Mouse (Mus musculus) right cerebral cortex, adult 18-20 months (tissue): ENCODE results near the gene Wbp4.
A peak's percentile ranks its signal among the peaks of the same experiment; 100 is the strongest.
"Not testable (repeated sequence)": the region's sequence is repeated elsewhere in the genome, so short reads cannot be mapped to it uniquely, and the experiment has no call there.

ENCODE experiments used
- DNase-seq: peaks from one replicate; pipeline ENCODE4 v3.0.0; 2022; ENCODE audit warnings: mixed read lengths

The Wbp4 gene

GRCm38 (mm10) chr14:79481339-79482151 is at the start of gene Wbp4:
Gene Wbp4 (minus strand): TSS chr14:79481520.
- DNase-seq, result peak; percentile 95

- no peak for DNase-seq
Measured at GRCm38 (mm10) chr14:79530761-79531160, 49.4 kb upstream of the Wbp4 start.

GRCm38 (mm10) chr14:79529581-79530554 is 48.5 kb upstream of the Wbp4 start:
- no peak for DNase-seq

DNA sequence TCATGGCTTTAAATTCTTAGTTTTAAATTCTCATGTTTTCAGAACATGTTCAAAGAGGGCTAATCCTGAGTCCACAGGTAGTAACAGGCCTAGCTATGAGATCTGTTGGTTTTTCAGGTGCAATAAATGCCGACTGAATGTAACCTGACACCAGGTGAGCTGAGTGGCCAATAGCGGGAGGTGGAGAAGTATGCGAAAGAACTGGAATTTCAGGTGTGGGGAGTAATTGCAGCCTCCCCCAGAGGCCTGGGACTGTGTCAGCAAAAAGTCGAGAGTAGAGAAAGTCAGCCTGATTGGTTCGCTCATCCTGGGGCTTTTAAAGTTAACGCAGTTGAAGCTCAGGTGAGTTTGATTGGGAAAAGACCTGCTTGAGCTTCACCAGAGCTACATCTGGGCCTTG is 46.4 kb upstream of the Wbp4 start:
- DNase-seq, result no peak

DNA sequence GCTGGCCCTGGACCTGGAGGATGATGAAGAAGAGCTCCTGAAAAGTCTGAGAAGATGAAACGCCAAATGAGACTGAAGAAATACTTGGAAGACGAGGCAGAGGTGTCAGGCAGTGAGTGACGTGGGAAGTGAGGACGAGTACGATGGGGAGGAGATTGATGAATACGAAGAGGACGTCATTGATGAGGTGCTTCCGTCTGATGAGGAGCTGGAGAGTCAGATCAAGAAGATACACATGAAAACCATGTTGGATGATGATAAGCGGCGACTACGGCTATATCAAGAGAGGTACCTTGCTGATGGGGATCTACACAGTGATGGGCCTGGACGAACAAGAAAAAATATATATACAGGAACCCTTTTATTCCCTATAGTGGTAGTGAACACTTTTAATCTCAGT is 44.8 kb upstream of the Wbp4 start:
- not testable (repeated sequence) for DNase-seq

DNA sequence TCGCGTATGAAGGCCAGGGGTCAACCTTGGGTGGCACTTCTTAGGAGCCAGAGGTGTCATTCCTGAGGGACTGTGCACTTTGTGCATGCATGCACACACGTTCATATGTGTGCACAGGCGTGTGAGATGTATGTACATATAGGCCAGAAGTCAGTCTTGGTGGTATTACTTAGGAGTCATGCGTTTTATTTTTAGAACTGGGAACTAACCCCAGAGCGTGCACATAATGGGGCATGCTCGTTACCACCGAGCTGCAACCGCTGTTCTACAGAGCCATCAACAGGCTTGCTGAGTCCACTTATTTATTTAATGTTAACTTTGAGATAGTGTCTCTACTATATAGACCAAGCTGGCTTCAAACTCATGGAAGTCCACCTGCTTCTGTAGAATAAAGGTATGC is 41.1 kb upstream of the Wbp4 start:
- DNase-seq, result no peak

DNA sequence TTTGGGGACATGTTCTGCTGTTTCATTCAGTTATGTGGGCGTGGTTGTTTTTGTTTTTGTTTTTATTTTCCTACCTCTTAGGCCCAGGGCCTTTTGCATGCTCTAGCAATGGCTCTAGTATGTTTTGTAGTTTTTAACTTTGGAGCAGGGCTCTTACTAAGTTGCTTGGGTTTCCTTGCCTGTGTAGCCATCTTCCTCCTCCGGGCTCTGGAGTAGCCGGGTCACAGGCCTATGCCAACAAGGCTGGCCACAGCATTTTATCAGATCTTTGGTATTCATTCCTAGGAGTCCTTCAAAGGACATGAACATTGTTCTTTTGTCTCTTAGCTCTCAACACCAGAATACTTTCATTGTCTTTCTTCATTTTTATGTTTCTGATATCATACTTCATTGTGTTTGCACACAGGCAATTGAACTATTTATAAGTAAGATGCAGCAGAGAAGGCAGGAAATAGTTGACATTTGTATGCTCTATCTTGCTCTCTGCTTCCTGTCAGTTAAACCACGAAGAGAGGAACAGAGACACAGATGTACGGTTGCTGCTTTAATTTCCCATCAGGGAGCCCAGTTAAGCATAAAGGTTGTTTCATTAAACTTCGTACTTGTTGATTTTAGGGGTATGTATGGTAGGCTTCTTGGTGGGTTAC is 40.3 kb upstream of the Wbp4 start:
- DNase-seq, result no peak

DNA sequence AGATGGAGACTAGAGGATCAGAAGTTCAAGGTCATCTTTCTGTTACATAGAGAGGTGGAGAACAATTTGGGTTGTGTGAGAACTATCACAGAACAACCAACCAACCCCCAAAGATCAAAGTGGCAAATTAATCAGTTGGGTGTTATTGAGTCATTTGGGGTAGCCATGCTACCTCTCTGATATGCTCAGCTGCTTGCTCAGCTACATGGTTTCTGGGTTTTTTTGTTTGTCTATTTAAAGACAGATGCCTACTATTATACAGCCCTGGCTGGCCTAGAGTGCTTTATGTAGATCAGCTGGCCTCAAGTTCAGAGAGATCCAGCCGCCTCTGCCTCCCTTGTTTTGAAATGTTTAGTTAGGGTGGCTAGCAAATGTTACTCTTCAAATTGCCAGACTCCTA is 39.7 kb upstream of the Wbp4 start:
- no peak for DNase-seq

DNA sequence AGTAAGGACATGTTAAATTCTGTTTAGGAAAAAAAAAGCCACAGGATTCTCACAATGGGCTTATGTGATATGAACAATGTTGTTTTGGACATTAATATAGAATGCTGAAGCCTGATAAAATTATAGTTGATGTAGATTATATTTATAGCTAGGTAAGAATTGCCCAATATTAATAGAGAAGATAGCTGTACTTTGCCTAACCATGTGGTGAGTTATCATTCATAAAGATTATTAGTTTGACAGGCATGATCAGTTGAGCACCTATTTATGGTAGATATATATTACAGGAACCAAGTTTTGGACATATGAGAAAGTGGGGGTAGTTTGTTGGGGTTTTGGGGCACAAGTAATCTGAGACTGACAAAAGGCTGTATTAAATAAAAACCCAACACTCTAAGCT is 39.3 kb upstream of the Wbp4 start:
- DNase-seq, result no peak

DNA sequence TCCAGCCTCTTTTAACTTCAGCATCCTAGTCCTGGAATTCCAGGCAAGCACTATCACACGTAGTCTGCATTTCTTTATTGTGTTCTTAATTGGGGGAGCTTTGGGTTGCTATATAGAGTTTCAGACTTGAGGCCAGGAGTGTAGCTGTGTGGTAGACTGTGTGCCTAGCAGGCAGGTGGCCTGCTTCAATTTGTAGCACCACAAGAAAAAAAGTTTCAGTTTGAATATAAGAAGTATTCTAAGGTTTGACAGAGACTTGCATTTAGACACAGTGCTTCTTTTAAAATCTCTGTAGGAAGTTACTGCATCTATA is 38.3 kb upstream of the Wbp4 start:
- DNase-seq, result no peak

DNA sequence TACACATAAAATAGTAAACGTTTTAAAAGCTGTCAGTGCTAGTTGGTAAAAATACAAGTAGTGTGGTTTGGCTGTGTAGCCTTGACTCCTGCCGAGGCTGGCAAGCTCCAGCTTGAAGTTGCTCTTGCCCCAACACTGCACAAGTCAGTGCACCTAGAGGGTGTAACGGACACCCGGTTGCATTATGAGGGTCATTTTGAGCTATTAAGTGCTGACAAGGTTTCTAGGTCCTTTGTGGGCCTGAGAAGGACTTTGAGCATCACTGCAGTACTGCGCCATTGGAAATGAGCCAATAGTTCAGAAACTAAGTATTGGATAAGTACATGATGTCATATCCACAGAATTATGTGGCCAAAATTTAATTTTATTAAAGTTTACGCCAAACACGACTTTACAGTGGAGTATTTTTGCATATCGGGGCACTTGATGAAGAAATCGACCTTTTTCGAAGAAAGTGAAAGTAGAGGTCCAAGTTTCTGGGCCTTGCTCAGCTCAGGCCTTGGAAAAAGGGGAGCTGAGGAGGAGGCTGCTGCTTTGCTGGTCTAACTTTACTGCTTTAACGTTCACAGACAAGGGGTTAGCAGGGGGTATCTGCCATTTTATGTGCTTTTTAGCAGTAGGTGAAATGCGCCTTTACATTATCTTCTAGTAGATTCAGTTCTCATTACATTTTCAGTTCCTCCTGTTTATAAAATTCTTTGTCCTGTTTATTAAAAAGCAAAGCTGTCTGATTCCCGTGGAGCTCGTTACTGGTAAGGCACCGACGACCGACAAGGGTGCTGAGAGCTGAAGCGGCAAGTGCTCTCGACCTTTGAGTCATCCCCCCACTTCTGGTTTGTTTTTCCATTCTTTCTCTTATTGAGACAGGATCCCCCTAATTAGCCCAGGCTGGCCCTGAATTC is 37.7 kb upstream of the Wbp4 start:
- no peak for DNase-seq

- DNase-seq, result no peak
Measured at GRCm38 (mm10) chr14:79518123-79518522, 36.8 kb upstream of the Wbp4 start.

DNA sequence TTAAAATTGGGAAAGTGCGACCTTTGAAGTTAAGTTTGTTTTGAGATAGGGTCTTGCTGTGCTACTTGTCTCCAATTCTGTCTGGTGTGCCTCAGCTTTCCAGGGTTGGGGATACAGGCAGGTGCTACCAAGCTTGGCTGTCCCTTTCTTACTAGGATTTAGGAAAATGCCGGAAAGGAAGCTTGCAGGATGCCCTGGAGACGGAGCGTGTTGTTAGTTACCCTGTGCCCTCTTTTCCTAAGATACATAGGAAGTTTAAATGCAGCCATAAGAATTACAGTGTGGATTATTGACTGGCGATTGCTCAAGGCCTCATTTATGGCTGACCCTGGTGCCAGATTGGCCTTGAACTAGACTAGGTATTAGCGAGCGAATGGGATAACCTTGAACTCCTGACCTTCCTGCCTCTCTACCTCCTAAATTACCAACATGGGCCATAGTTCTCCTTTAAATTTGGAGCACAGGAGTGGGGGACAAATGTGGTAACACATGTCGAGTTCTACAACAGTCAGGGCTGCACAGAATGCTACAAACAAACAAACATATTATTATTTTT is 35.9 kb upstream of the Wbp4 start:
- DNase-seq, result no peak

DNA sequence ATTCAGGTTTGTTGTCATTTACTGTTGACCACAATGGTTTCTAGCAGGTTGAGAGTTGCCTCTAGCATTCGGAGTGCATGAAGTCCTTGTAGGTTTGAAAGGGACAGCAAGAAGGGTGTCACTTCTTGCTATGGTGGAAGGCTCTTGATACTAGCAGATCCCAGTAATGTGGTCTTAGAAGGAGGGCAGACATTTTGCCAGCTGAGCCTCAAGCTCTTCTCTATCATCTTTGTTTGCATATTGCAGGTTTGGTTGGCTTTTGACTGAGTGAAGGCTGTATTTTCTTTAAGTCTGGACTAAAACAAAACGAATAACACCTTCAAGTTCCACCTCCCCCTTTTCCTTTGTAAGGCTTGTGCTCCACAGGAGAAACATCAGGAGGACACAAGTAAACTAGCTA is 35.4 kb upstream of the Wbp4 start:
- no peak for DNase-seq

GRCm38 (mm10) chr14:79516243-79516610 is 34.9 kb upstream of the Wbp4 start:
- DNase-seq, result no peak

DNA sequence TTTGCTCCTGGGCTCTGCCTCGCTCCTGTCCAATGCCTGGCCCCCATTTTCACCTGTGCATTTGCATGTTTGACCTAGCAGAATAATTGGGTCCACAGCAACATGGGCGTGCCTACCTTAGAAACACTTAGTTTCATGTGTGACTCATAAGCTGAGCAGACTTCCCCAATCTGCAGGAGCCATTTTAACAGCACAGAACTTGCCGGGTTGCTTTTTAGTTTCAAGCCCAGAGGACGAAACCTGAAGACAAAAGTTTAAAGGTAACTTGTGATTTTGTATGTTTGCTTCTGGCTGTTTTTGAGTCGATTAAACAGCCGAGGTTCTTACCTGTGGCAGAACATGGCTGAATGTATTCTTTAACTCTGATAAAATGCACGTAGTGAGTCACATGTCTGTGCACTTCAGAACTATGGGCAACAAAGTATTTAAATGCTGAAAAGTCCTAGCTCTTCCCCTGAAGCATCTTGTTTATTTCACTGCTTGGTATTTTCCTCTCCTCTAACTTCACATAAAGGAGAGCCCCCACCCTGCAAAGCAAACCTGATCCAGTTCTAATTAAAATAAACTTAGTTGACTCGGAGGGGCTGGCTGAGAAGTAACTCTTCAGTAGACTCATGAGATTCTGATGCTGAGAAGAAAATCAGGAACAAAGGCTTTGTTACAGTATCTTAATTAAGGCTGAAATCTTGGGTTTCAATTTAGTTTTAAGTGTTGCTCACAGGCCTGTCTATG is 34.4 kb upstream of the Wbp4 start:
- DNase-seq, result no peak

GRCm38 (mm10) chr14:79515100-79515499 is 33.8 kb upstream of the Wbp4 start:
- DNase-seq, result no peak

DNA sequence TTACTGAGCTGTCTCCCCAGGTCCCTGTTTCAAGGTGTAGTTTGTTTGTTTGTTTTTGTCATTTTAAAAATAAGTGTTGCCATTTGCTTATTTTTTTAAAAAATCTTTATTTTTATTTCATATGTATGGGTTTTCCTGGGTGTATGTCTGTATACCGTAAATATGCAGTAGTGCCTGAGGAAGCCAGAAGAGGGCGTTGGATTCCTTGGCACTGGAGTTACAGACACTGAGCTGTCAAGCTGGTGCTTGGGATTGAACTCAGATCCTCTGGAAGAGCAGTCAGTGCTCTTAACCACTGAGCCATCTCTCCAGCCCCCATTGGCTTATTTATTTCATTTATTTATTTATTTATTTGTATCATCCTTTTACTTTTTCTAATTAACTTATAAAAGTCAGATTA is 32.6 kb upstream of the Wbp4 start:
- no peak for DNase-seq

GRCm38 (mm10) chr14:79511521-79511920 is 30.2 kb upstream of the Wbp4 start:
- no peak for DNase-seq

DNA sequence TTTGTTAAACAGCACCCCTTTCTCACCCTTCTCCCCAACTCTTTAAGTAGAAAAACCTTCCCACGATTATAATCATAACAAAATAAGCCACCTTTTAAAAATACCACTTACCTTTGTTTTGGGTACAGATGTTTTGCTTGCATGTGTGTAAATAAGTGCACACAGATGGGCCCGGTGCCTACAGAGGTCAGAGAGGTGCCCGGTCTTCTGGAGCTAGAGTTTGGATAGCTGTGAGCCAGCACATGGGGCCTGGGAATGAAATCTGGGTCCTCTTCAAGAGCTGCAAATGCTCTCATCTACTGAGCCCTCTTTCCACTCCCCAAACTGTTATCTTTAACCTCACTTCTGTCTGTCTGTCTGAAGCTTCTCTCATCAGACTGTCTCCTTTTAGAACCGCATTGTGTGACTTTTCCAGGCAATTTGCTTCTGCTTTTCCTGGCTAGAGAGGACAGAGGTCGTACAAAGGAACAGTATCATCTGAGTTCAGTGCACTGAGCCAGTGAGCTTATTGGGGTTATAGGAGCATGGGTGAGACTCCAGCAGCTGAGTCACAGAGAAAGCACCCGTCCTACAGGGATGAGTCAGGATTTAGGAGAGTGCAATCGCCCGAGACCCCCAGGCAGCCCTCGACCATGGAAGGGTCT is 27.5 kb upstream of the Wbp4 start:
- DNase-seq, result no peak

GRCm38 (mm10) chr14:79507846-79508245 is 26.5 kb upstream of the Wbp4 start:
- no peak for DNase-seq
